Mouse (Mus musculus) neural tube, embryonic 14.5 days (tissue): ENCODE data around the gene Cbr3. TPM values are rescaled to one million over a fixed set of nuclear protein-coding genes. Genes with fewer than 3 reads are reported as not detected.

Experiments
- ATAC-seq: fragments of 200-750 bp; cut with Nextera tagmentation; 2 replicates; pipeline ENCODE4 v1.8.0; 2017; ENCODE audit warnings: low read depth, mild to moderate bottlenecking, moderate TSS enrichment, moderate library complexity
- H3K27ac ChIP-seq: fragments of 300-500 bp; sonication (generic); 2 replicates; pipeline ENCODE4 v1.5.1; 2014; ENCODE audit warnings: low read depth, mild to moderate bottlenecking, control low read depth, low read length, moderate library complexity, mixed read lengths
- H3K27me3 ChIP-seq: fragments of 300-500 bp; sonication (generic); 2 replicates; pipeline ENCODE4 v1.6.1; 2014; ENCODE audit warnings: low read length; ENCODE audit not compliant: control insufficient read depth, insufficient read depth
- H3K36me3 ChIP-seq: fragments of 300-500 bp; sonication (generic); 2 replicates; pipeline ENCODE4 v1.6.1; 2014; ENCODE audit warnings: low read length, mixed read lengths; ENCODE audit not compliant: control insufficient read depth, insufficient read depth
- H3K4me1 ChIP-seq: fragments of 300-500 bp; sonication (generic); 2 replicates; pipeline ENCODE4 v1.6.1; 2014; ENCODE audit warnings: low read length; ENCODE audit not compliant: control insufficient read depth, insufficient read depth
- H3K4me2 ChIP-seq: fragments of 300-500 bp; sonication (generic); 2 replicates; pipeline ENCODE4 v1.6.1; 2014; ENCODE audit warnings: mild to moderate bottlenecking, low read depth, low read length, control low read depth
- H3K4me3 ChIP-seq: fragments of 300-500 bp; sonication (generic); 2 replicates; pipeline ENCODE4 v1.5.1; 2014; ENCODE audit warnings: low read depth, low read length, control low read depth, mixed read lengths
- H3K9ac ChIP-seq: fragments of 300-500 bp; sonication (generic); replicated peaks from 2 replicates; pipeline ENCODE4 v1.6.1; 2014; ENCODE audit warnings: low read depth, mild to moderate bottlenecking, control low read depth, low read length, mixed read lengths
- H3K9me3 ChIP-seq: fragments of 300-500 bp; sonication (generic); 2 replicates; pipeline ENCODE4 v1.6.1; 2016; ENCODE audit warnings: low read length; ENCODE audit not compliant: control insufficient read depth
- WGBS: fragments of 180-500 bp; shearing (Covaris S2); extraction: QIAGEN DNeasy Blood & Tissue Kit; methylation state at CpG from one replicate; pipeline ENCODE4 v1.1.7; 2014; 5-methylcytosine and 5-hydroxymethylcytosine counted together
- polyA plus RNA-seq: library from polyadenylated mRNA; unstranded; fragments of >200 nt; fragmentation: Nextera tagmentation; extraction: Ambion mirVana; gene quantifications from 2 replicates; pipeline ENCODE4 v1.2.1, GENCODE M21; 2014

The Cbr3 gene
- polyA plus RNA-seq, 1 experiment from 2014 or later: 0.82 TPM

DNA sequence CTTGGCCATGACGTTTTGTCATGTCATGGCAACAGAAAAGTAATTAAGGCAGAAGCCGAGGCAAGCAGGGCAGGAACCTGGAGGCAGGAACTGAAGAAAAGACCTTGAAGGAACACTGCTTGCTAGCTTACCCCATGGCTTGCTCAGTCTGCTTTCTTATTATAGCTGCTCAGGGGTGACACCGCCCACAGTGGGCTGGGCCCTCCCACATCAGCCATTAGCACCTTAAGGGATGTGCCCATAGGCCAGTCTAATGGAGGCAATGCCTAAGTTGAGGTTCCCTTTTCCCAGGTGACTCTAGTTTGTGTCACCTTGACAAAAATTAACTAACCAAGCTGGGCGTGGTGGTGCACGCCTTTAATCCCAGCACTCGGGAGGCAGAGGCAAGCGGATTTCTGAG is 24.1 kb downstream of the Cbr3 start:
- no peak overlapping the region for H3K9ac ChIP-seq
- no peaks in the 10 kb centered on the region for H3K9me3 ChIP-seq
- H3K27me3 ChIP-seq: peaks cover 3% of the 10 kb centered on the region; the same call in 1 of the 2 replicates
- WGBS: 90% methylated on average over 7 of the region's 7 CpGs
- H3K36me3 ChIP-seq: no peaks in the 10 kb centered on the region
- no peak overlapping the region for H3K4me3 ChIP-seq
- H3K27ac ChIP-seq: no peak overlapping the region
- no peaks in the 10 kb centered on the region for H3K4me1 ChIP-seq
- no peak overlapping the region for H3K4me2 ChIP-seq
- ATAC-seq: no peak

DNA sequence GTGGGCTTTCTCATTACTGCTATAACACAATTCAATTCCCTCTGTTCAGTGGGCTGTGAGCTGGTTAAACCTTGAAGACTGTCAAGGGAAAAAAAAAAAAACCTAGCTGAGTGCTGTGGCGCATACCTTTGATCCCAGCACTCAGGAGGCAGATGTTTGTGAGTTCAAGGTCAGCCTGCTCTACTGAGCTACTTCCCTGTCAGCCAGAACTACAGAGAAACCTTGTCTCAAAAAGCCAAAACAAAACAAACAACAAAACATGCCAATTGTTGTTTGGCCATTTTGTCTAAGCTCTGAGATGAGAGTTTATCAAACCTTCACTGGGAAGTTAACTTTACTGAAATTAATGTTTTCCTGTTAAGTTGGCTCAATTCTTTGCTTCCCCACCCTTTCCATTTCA is 26.2 kb downstream of the Cbr3 start:
- H3K4me3 ChIP-seq: no peak overlapping the region
- H3K27me3 ChIP-seq: peaks cover 3% of the 10 kb centered on the region; the same call in 1 of the 2 replicates
- no peak overlapping the region for H3K4me2 ChIP-seq
- no peaks in the 10 kb centered on the region for H3K9me3 ChIP-seq
- H3K9ac ChIP-seq: no peak overlapping the region
- no peaks in the 10 kb centered on the region for H3K36me3 ChIP-seq
- peaks cover 9% of the 10 kb centered on the region; the same call in 1 of the 2 replicates for H3K4me1 ChIP-seq
- 79% methylated on average over 1 of the region's 1 CpGs for WGBS
- ATAC-seq: no peak
- H3K27ac ChIP-seq: no peak overlapping the region

DNA sequence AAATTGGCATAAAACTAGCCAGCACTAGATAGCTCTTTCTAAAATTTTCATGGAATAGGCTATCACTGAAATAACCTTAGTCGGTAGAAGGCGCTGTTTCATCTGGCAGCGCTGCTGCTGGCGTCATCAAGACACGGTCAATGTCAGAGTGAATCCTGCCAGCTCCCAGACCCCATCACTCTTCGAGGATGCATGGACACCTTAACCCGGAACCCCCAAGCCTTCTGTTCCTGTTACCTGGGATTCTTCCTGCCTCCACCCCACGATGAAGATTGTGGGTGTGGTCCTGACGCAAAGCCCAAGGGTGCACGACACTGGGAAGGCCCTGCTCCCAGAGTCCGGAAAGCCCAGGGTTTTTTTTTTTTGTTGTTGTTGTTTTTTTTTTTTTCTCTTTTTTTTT is 27.9 kb downstream of the Cbr3 start:
- 1% methylated on average over 11 of the region's 11 CpGs for WGBS
- H3K4me1 ChIP-seq: peaks cover 9% of the 10 kb centered on the region; the same call in 1 of the 2 replicates
- peak overlapping the region; percentile 66 for H3K27ac ChIP-seq
- peaks cover 3% of the 10 kb centered on the region; the same call in 1 of the 2 replicates for H3K27me3 ChIP-seq
- 0 out of 2 replicates have a peak overlapping the region, but pooled peaks have one; percentile 39 for H3K9ac ChIP-seq
- peak overlapping the region; percentile 69 for H3K4me2 ChIP-seq
- H3K9me3 ChIP-seq: no peaks in the 10 kb centered on the region
- ATAC-seq: peak; percentile 35
- peak overlapping the region; percentile 78 for H3K4me3 ChIP-seq
- no peaks in the 10 kb centered on the region for H3K36me3 ChIP-seq

DNA sequence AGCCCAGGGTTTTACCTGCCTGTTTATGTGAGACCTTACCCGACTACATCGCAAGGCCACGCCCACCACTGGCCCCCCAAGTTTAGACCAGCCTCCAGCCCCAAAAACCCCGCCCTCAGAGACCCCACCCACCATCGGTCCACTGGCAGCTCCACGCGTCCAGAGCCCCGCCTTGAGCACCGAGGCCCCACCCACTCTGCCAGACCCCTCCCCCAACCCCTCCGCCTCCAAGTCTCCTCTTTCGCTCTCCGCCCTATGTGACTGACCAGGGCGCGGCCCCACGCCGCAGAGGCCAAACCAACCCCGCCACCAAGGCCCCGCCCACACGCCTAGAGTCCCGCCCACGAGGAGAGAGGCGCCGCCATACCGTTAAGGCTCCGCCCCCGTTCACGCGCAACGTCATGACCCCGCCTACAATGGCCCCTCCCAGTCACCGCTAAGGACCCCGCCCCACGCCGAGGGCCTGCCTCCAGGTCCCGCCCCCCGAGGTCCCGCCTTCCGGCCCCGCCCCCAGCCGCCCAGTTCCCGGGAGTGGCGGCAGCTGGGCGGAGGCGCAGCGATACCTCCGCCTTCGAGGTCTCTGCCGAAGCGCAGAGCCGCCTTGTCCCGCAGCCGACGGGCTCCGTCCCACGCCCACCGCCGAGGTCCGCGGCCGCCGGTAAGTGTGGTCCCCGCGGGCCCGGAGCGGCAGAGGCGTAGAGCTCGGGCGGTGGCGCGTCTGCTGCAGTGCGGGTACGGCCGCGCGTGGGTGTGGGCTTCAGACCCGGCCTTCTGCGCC is 28.6 kb downstream of the Cbr3 start, which contains the start of gene Dop1b:
Gene Dop1b (plus strand): TSS at position 494 of the 778 bp plus-strand sequence.
- H3K27ac ChIP-seq: peak within 1 kb of the TSS; percentile 72
- peak within 1 kb of the TSS; percentile 86 for H3K9ac ChIP-seq
- no peaks in the 10 kb centered on the region for H3K36me3 ChIP-seq
- H3K4me3 ChIP-seq: peak within 1 kb of the TSS; percentile 78
- H3K27me3 ChIP-seq: peaks cover 2% of the 10 kb centered on the region; the same call in 1 of the 2 replicates
- peaks cover 9% of the 10 kb centered on the region; the same call in 1 of the 2 replicates for H3K4me1 ChIP-seq
- H3K9me3 ChIP-seq: no peaks in the 10 kb centered on the region
- under 1% methylated on average over 52 of the region's 77 CpGs for WGBS
- H3K4me2 ChIP-seq: peak within 1 kb of the TSS; percentile 69
- ATAC-seq: peak; percentile 86

DNA sequence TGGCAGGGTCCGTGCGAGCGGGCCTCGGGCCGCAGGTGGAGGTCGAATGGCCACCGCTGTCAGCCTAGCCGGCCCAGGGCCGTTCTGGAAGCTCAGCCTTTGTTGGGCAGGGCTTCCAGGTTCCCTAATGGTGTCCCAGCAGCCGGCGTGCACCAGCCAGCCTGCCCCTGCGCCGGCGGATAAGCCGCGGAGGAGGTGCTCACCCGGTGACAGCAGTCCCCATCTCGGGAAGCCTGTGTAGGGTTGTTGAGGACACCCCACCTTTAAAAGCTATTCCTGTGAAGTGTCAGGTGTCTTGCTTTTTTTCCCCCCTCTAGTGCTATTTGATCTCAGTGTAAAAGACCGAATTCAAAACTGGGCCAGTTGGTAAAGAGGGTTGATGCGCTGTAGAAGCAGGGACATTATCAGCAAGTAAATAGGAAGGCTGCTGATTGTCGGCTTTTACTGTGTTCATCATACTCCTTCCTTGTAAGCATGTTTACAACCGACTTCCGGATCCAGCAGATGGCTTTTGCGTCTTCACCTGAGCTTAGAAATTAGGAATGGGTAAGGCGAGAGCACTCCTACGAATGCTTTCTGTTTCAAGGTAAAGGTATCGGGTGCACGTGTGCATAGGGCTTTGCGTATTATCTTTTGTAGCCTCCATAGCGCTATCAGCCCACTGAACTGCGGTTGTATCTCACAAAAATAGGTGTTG is 29.3 kb downstream of the Cbr3 start:
- Histone ChIP-seq H3K4me2 (peak overlapping the region; percentile 69), H3K4me3 (peak overlapping the region; percentile 78), H3K27me3 (no peaks in the 10 kb centered on the region), H3K36me3 (no peaks in the 10 kb centered on the region), H3K27ac (peak overlapping the region; percentile 72), H3K9me3 (no peaks in the 10 kb centered on the region), H3K4me1 (peaks cover 9% of the 10 kb centered on the region; the same call in 1 of the 2 replicates), H3K9ac (peak overlapping the region; percentile 86)
- WGBS: 9% methylated on average over 31 of the region's 31 CpGs
- peak; percentile 2 for ATAC-seq

DNA sequence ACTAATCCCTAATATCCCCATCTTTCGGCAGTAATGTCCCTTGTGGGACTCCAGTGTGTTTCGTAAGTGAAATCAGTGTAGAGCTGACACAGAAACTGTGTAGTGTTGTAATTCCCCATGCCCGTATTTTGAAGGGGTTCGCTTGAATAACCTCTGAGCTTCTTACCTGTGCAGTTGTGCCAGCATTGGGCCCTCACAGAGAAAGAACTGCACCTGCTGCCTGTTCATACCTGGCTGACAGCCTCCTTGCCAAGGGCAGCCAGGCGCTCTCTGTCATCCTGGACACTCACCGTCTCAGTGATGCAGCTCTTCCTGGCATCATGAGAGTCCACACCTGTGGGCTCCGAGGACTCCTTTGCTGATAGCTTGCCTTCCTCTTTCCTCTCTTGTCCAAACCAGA is 30.0 kb downstream of the Cbr3 start:
- WGBS: 69% methylated on average over 7 of the region's 7 CpGs
- ATAC-seq: no peak
- Histone ChIP-seq H3K36me3 (no peaks in the 10 kb centered on the region), H3K4me2 (peak overlapping the region; percentile 69), H3K27ac (no peak overlapping the region), H3K9me3 (no peaks in the 10 kb centered on the region), H3K4me1 (peaks cover 9% of the 10 kb centered on the region; the same call in 1 of the 2 replicates), H3K27me3 (no peaks in the 10 kb centered on the region), H3K9ac (peak overlapping the region; percentile 86; the same call in 1 of the 2 replicates), H3K4me3 (peak overlapping the region; percentile 78)

DNA sequence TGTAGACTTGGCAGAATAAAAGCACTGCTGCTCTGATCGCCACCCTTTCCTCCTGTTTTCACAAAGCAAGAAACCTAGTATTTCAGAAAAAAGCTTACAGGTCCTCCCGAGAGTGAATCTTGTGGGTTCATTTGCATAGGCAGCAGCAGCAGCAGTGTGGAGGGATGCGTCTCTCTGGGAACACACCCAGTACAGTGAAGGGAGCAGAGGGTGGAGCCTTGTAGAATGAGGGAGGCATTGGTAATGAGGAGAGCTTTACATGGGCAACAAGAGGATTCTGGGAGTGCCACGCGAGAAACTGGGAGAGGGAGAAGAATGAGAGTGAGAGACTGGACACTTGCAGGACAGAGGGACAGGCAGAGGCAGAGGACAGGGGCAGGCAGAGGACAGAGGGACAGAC is 31.4 kb downstream of the Cbr3 start:
- Histone ChIP-seq H3K9ac (no peak overlapping the region), H3K4me2 (no peak overlapping the region), H3K4me1 (peaks cover 9% of the 10 kb centered on the region; the same call in 1 of the 2 replicates), H3K27ac (no peak overlapping the region), H3K36me3 (no peaks in the 10 kb centered on the region), H3K27me3 (no peaks in the 10 kb centered on the region), H3K4me3 (no peak overlapping the region), H3K9me3 (no peaks in the 10 kb centered on the region)
- WGBS: 19% methylated on average over 5 of the region's 5 CpGs
- no peak for ATAC-seq

DNA sequence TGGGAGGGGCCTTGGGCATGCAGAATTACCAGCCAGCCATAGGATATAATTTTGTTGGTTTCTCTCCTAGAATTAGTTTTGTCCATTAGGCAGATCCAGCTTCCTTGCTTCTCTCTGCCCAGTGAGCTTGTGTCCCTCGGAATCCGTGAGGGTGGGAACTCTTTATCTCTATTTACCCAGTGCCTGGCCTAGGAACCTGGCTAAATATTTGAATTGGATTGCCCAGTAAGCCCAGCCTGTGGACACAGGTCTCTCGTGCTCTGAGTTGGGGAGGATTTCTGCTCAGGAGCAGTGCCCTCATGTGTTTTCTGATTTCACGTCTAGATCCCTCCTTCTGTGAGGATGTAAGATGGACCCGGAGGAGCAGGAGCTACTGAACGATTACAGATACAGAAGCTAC is 32.8 kb downstream of the Cbr3 start:
- H3K27me3 ChIP-seq: no peaks in the 10 kb centered on the region
- H3K4me2 ChIP-seq: no peak overlapping the region
- peaks cover 9% of the 10 kb centered on the region; the same call in 1 of the 2 replicates for H3K4me1 ChIP-seq
- no peak overlapping the region for H3K9ac ChIP-seq
- ATAC-seq: no peak
- H3K9me3 ChIP-seq: no peaks in the 10 kb centered on the region
- WGBS: 92% methylated on average over 6 of the region's 6 CpGs
- H3K27ac ChIP-seq: no peak overlapping the region
- H3K4me3 ChIP-seq: no peak overlapping the region
- no peaks in the 10 kb centered on the region for H3K36me3 ChIP-seq

DNA sequence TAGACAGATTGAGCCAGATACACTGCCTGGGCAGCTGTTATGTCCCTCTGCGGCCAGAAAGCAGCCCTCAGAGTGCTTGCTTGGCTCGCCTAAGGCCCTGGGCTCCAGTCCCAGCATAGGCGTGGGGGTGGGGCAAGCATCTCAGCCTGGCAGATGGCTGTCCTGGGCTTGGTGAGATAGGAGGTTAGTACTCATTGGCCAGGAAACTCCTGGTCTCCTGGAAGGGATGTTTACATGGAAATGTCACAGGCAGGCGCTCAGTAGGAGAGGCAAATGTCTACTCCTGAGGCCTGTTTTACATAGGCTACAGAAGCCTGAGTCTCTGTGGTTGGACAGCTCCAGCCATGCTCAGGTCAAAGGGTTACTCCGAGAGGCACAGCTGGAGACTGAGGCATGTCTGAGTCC is 34.3 kb downstream of the Cbr3 start:
- Histone ChIP-seq H3K9me3 (no peaks in the 10 kb centered on the region), H3K4me2 (no peak overlapping the region), H3K4me3 (no peak overlapping the region), H3K36me3 (no peaks in the 10 kb centered on the region), H3K27ac (no peak overlapping the region), H3K9ac (no peak overlapping the region), H3K4me1 (peaks cover 9% of the 10 kb centered on the region; the same call in 1 of the 2 replicates), H3K27me3 (no peaks in the 10 kb centered on the region)
- peak; percentile 19; the same call in 1 of the 2 replicates for ATAC-seq
- WGBS: 29% methylated on average over 5 of the region's 5 CpGs
